Mouse (Mus musculus) embryonic fibroblast, embryonic 13.5 days (primary cell): ENCODE data around the gene Vtcn1.

Experiments
- CTCF ChIP-seq: IDR thresholded peaks from 2 replicates; pipeline ENCODE4 v1.5.1; 2011; ENCODE audit warnings: mild to moderate bottlenecking, control low read depth, low read length, moderate library complexity, borderline replicate concordance; ENCODE audit not compliant: insufficient read depth
- POLR2A ChIP-seq: IDR thresholded peaks from 2 replicates; pipeline ENCODE4 v1.6.1; 2011; ENCODE audit warnings: low read depth, mild to moderate bottlenecking, control low read depth, low read length, moderate library complexity

GRCm38 (mm10) chr3:100938211-100938610 lies 113.0 kb downstream of the Vtcn1 start:
- no peak for TF ChIP-seq CTCF
- no peak for TF ChIP-seq POLR2A
